Mouse (Mus musculus) forebrain, postnatal 0 days (tissue): ENCODE results near the gene Tshb. TPM values are rescaled to one million over a fixed set of nuclear protein-coding genes. Genes with fewer than 3 reads are reported as not detected.

Experiments
- ATAC-seq: fragments of 200-750 bp; cut with Nextera tagmentation; 2 replicates; pipeline ENCODE4 v1.8.0; 2017; ENCODE audit warnings: mild to moderate bottlenecking, moderate library complexity
- DNase-seq: peaks from one replicate; pipeline ENCODE4 v3.0.0-alpha.2; 2015
- H3K27ac ChIP-seq: fragments of 300-500 bp; sonication (generic); 2 replicates; pipeline ENCODE4 v1.5.1; 2014; ENCODE audit warnings: low read depth, mild to moderate bottlenecking, antibody characterized with exemption, low read length, moderate library complexity, mixed read lengths
- H3K27me3 ChIP-seq: fragments of 300-500 bp; sonication (generic); 2 replicates; pipeline ENCODE4 v1.6.1; 2014; ENCODE audit warnings: mild to moderate bottlenecking, low read length, mixed read lengths; ENCODE audit not compliant: insufficient read depth
- H3K36me3 ChIP-seq: fragments of 300-500 bp; sonication (generic); 2 replicates; pipeline ENCODE4 v1.6.1; 2014; ENCODE audit warnings: mild to moderate bottlenecking, moderate library complexity; ENCODE audit not compliant: insufficient read depth
- H3K4me1 ChIP-seq: fragments of 300-500 bp; sonication (generic); 2 replicates; pipeline ENCODE4 v1.6.1; 2014; ENCODE audit warnings: antibody characterized with exemption; ENCODE audit not compliant: insufficient read depth
- H3K4me2 ChIP-seq: fragments of 300-500 bp; sonication (generic); 2 replicates; pipeline ENCODE4 v1.6.1; 2014; ENCODE audit warnings: low read depth, mild to moderate bottlenecking, moderate library complexity
- H3K4me3 ChIP-seq: fragments of 300-500 bp; sonication (generic); 2 replicates; pipeline ENCODE4 v1.5.1; 2014; ENCODE audit warnings: low read depth, low read length, mixed read lengths
- H3K9ac ChIP-seq: fragments of 300-500 bp; sonication (generic); 2 replicates; pipeline ENCODE4 v1.6.1; 2014; ENCODE audit warnings: mild to moderate bottlenecking
- H3K9me3 ChIP-seq: fragments of 300-500 bp; sonication (generic); 2 replicates; pipeline ENCODE4 v1.6.1; 2016; ENCODE audit warnings: low read length
- CTCF ChIP-seq: sonication (generic); IDR thresholded peaks from 2 replicates; pipeline ENCODE4 v1.5.1; 2016; ENCODE audit warnings: antibody characterized with exemption, control low read depth, low read depth
- WGBS: fragments of 180-500 bp; shearing (Covaris S2); extraction: QIAGEN DNeasy Blood & Tissue Kit; methylation state at CpG from one replicate; pipeline ENCODE4 v1.1.7; 2014; 5-methylcytosine and 5-hydroxymethylcytosine counted together
- polyA plus RNA-seq: library from polyadenylated mRNA; unstranded; fragments of >200 nt; fragmentation: Nextera tagmentation; extraction: Ambion mirVana; gene quantifications from 2 replicates; pipeline ENCODE4 v1.2.1, GENCODE M21; 2015
- total RNA-seq: library from RNA; depleted of rRNA; stranded (reverse); fragments of >200 nt; gene quantifications from 2 replicates; pipeline ENCODE4 v1.2.3, GENCODE M21; 2014; rRNA removed

Tshb gene
- total and polyA plus RNA-seq, 2 experiments from 2014 or later: 0.11 TPM; not detected in 1

- Histone ChIP-seq H3K27me3 (no peaks in the 10 kb centered on the region), H3K9me3 (no peaks in the 10 kb centered on the region), H3K9ac (peak overlapping the region; percentile 79), H3K4me3 (peak overlapping the region; percentile 76), H3K4me2 (peak overlapping the region; percentile 72), H3K27ac (0 out of 2 replicates have a peak overlapping the region, but pooled peaks have one; percentile 74), H3K36me3 (no peaks in the 10 kb centered on the region), H3K4me1 (peaks cover 8% of the 10 kb centered on the region; the same call in 1 of the 2 replicates)
- 22% methylated on average over 6 of the region's 6 CpGs for WGBS
- DNase-seq (no peak), ATAC-seq (no peak; the same call in 1 of the 2 replicates)
- no peak for TF ChIP-seq CTCF
These were observed 48.6 kb downstream of the Tshb start for GRCm38 (mm10) chr3:102733936-102734312.

- H3K4me2 ChIP-seq: no peak overlapping the region
- H3K4me3 ChIP-seq: no peak overlapping the region
- H3K9me3 ChIP-seq: no peaks in the 10 kb centered on the region
- H3K27ac ChIP-seq: no peak overlapping the region
- H3K27me3 ChIP-seq: no peaks in the 10 kb centered on the region
- DNase-seq (no peak), ATAC-seq (no peak)
- WGBS: 88% methylated on average over 3 of the region's 3 CpGs
- H3K4me1 ChIP-seq: peaks cover 8% of the 10 kb centered on the region; the same call in 1 of the 2 replicates
- no peak overlapping the region for H3K9ac ChIP-seq
- H3K36me3 ChIP-seq: no peaks in the 10 kb centered on the region
- no peak for TF ChIP-seq CTCF
These were observed 49.5 kb downstream of the Tshb start for GRCm38 (mm10) chr3:102733050-102733449.

DNA sequence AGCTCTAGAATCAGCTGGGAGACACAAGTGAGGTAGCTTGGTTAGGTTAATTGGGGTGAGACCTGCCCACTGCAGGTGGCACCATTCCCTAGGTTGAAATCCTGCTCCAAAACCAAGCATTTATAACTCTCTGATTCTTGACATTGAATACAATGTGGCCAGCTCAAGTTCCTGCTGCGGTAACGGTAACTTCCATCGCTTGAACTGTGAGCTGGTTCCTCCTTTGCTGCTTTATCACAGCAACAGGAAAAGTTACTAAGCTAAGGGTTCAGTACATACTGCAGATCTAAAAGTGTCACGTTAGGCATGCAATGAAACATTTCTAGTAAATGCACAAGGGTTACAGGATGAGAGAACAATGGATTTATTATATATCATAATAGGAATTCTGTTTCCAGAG is 49.9 kb downstream of the Tshb start:
- WGBS: 91% methylated on average over 4 of the region's 4 CpGs
- H3K4me1 ChIP-seq: peaks cover 8% of the 10 kb centered on the region; the same call in 1 of the 2 replicates
- no peak for ATAC-seq

DNA sequence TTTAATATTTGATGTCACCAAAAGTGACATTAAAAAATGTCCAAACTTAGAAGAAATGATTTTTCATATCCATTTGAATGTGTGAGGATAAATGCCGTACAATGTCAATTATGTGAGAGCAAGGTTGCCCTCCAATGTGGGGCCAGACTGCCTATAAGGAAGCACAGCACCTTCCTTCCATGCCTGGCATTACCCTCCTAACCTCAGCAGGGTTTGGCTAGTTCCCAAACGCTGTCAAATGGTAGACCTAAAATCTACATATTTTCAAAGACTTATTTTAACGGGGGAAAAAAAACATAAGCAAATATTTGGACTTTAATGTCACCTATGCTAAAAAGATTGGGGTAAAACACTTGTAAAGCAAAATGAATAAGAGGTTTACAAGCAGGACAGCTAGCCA is 51.4 kb downstream of the Tshb start:
- no peak for DNase-seq
- no peak for ATAC-seq
- H3K9me3 ChIP-seq: no peaks in the 10 kb centered on the region
- H3K4me1 ChIP-seq: peaks cover 6% of the 10 kb centered on the region; the same call in 1 of the 2 replicates
- TF ChIP-seq CTCF: no peak
- H3K36me3 ChIP-seq: no peaks in the 10 kb centered on the region
- H3K9ac ChIP-seq: no peak overlapping the region
- H3K4me3 ChIP-seq: no peak overlapping the region
- no peak overlapping the region for H3K27ac ChIP-seq
- no peaks in the 10 kb centered on the region for H3K27me3 ChIP-seq
- WGBS: 55% methylated on average over 3 of the region's 3 CpGs
- H3K4me2 ChIP-seq: no peak overlapping the region

More for the DNA sequence above, 49.9 kb downstream of the Tshb start:
- Histone ChIP-seq H3K27ac (no peak overlapping the region), H3K9ac (no peak overlapping the region), H3K36me3 (no peaks in the 10 kb centered on the region), H3K4me3 (no peak overlapping the region), H3K4me2 (no peak overlapping the region), H3K27me3 (no peaks in the 10 kb centered on the region), H3K9me3 (no peaks in the 10 kb centered on the region)
- no peak for DNase-seq
- TF ChIP-seq CTCF: no peak

DNA sequence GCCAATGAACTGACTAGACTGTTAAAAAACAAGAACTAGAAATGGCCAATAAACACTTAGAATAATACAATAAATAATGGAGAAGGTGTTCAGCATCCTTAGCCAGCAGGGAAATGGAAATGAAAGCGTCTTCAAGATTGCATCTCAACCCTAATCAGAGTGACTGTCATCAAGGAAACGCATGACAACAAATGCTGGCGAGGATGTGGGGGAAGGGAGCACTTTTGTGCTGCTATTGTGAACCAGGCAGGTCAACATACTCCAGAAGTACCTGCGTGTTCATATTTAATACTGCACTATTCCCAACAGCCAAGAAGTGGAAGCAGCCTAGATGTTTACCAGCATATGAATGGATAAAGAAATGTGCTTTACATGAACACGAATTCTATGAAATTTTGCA is 53.1 kb downstream of the Tshb start:
- Histone ChIP-seq H3K9me3 (no peaks in the 10 kb centered on the region), H3K4me3 (no peak overlapping the region), H3K36me3 (no peaks in the 10 kb centered on the region), H3K4me2 (no peak overlapping the region), H3K4me1 (no peaks in the 10 kb centered on the region; the same call in 1 of the 2 replicates), H3K27me3 (no peaks in the 10 kb centered on the region), H3K27ac (no peak overlapping the region), H3K9ac (no peak overlapping the region)
- TF ChIP-seq CTCF: no peak
- ATAC-seq (no peak), DNase-seq (no peak)
- WGBS: 58% methylated on average over 5 of the region's 5 CpGs

Other genes starting within 250 kb of the Tshb start
- gene Tspan2, start 48.2 kb downstream of the Tshb start, total RNA-seq: 12.7 and 14.0 TPM in 2 replicates
- gene Tspan2, start 48.2 kb downstream of the Tshb start, polyA plus RNA-seq: 7.0 and 10.1 TPM in 2 replicates
- not detected in 2 replicates for gene Sycp1, start 153.4 kb upstream of the Tshb start, total RNA-seq
- not detected in 2 replicates for gene Sycp1, start 153.4 kb upstream of the Tshb start, polyA plus RNA-seq
- 0.52 TPM in 1 of 2 replicates, not detected in the other for gene Nr1h5, start 181.4 kb upstream of the Tshb start, total RNA-seq
- gene Nr1h5, start 181.4 kb upstream of the Tshb start, polyA plus RNA-seq: 0.05 and 0.17 TPM in 2 replicates
- gene Sike1, start 213.0 kb upstream of the Tshb start, total RNA-seq: 25.9 and 29.6 TPM in 2 replicates
- 43.0 and 48.2 TPM in 2 replicates for gene Sike1, start 213.0 kb upstream of the Tshb start, polyA plus RNA-seq
- gene Csde1, start 237.7 kb upstream of the Tshb start, total RNA-seq: 330 and 341 TPM in 2 replicates
- gene Csde1, start 237.7 kb upstream of the Tshb start, polyA plus RNA-seq: 269 and 315 TPM in 2 replicates